Mouse (Mus musculus) hindbrain, postnatal 0 days (tissue): ENCODE measurements at regions not wholly inside any gene's neighbourhood (a gene's known extent, or its start where the extent isn't known, plus 50 kb on each side); places are given as distances from the start of the nearest gene placed in this dataset.

Source experiments
- ATAC-seq: fragments of 200-750 bp; cut with Nextera tagmentation; 2 replicates; pipeline ENCODE4 v1.8.0; 2017; ENCODE audit warnings: mild to moderate bottlenecking, moderate TSS enrichment, moderate library complexity
- DNase-seq: peaks from one replicate; pipeline ENCODE4 v3.0.0-alpha.2; 2015; ENCODE audit warnings: low spot score
- H3K27ac ChIP-seq: fragments of 300-500 bp; sonication (generic); 2 replicates; pipeline ENCODE4 v1.5.1; 2014; ENCODE audit warnings: mild to moderate bottlenecking
- H3K27me3 ChIP-seq: fragments of 300-500 bp; sonication (generic); 2 replicates; pipeline ENCODE4 v1.6.1; 2014; ENCODE audit warnings: low read length, mixed read lengths; ENCODE audit not compliant: insufficient read depth
- H3K36me3 ChIP-seq: fragments of 300-500 bp; sonication (generic); 2 replicates; pipeline ENCODE4 v1.6.1; 2014; ENCODE audit warnings: low read length, mixed read lengths; ENCODE audit not compliant: insufficient read depth
- H3K4me1 ChIP-seq: fragments of 300-500 bp; sonication (generic); 2 replicates; pipeline ENCODE4 v1.6.1; 2014; ENCODE audit warnings: antibody characterized with exemption, low read length, mixed read lengths; ENCODE audit not compliant: insufficient read depth
- H3K4me2 ChIP-seq: fragments of 300-500 bp; sonication (generic); 2 replicates; pipeline ENCODE4 v1.6.1; 2014; ENCODE audit warnings: low read depth, mild to moderate bottlenecking, low read length, moderate library complexity, mixed read lengths
- H3K4me3 ChIP-seq: fragments of 300-500 bp; sonication (generic); 2 replicates; pipeline ENCODE4 v1.5.1; 2014; ENCODE audit warnings: low read length
- H3K9ac ChIP-seq: fragments of 300-500 bp; sonication (generic); replicated peaks from 2 replicates; pipeline ENCODE4 v1.6.1; 2014; ENCODE audit warnings: mild to moderate bottlenecking, low read length, moderate library complexity, mixed read lengths
- H3K9me3 ChIP-seq: fragments of 300-500 bp; sonication (generic); 2 replicates; pipeline ENCODE4 v1.6.1; 2016; ENCODE audit warnings: low read length, mixed read lengths
- CTCF ChIP-seq: IDR thresholded peaks from 2 replicates; pipeline ENCODE4 v1.5.1; 2016; ENCODE audit warnings: antibody characterized with exemption, control low read depth, low read depth
- WGBS: fragments of 180-500 bp; shearing (Covaris S2); extraction: QIAGEN DNeasy Blood & Tissue Kit; methylation state at CpG from one replicate; pipeline ENCODE4 v1.1.7; 2014; 5-methylcytosine and 5-hydroxymethylcytosine counted together

DNA sequence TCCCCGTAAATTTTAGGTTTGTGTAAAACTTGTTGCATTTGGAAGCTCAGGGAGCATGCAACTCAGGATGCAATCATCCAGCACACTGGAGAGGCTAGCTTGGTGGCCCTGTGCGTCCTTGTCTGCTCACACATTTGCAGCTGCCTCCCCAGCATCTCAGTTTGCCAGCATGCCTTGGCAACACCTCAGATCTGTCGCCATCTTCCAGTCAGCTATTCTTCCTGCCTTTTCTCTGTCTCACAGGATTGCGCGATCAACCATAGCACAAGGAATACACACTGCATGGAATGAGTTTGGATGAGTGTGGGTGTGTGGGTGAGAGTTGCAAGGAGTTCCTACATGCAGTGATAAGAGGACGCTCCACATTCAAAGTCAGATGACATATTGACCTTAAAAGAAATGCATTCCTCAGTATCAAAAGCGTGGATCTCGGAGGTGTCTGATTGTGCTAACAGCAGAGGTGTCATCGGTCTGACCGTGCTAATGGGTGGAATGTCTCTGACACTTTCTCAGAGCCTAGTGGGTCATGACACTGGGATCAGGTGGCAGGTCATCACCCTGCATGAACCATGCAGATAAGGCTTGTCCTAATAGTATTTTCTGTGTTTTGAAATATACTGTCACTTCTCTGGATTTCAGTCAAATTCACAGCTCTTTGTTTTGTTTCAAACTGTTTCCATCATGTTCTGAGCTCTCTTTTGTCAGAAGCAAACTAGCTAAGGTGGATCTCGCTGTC, 360.6 kb upstream of the Arglu1 start:
- Histone ChIP-seq H3K9ac (no peak overlapping the region), H3K9me3 (no peaks in the 10 kb centered on the region), H3K4me3 (no peak overlapping the region), H3K4me1 (no peaks in the 10 kb centered on the region), H3K27me3 (no peaks in the 10 kb centered on the region), H3K36me3 (no peaks in the 10 kb centered on the region), H3K4me2 (no peak overlapping the region), H3K27ac (no peak overlapping the region)
- ATAC-seq (0 out of 2 replicates have a peak, but pooled peaks have one; percentile 41), DNase-seq (peak; percentile 15)
- no peak for TF ChIP-seq CTCF
- WGBS: 72% methylated on average over 11 of the region's 11 CpGs

DNA sequence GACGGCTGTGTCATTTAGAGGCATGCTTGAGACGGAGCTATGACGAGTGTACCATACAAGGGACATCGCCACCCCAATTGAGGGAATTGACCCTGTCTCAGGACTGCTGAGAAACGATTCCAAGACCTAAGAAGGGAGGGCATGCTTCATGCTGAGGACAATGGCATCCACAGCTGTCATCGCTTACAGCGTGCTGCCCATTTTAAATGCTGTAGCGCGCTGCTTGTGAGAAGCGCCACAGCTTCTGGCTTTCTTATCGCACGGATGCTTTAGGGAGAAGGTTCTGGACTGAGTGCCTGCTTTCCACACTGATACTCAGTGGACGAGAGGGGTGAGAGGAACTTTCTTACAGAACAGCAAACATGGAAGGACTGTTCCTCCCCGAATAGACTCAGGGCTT, 357.8 kb upstream of the Arglu1 start:
- Histone ChIP-seq H3K4me3 (no peak overlapping the region), H3K36me3 (no peaks in the 10 kb centered on the region), H3K9me3 (no peaks in the 10 kb centered on the region), H3K4me1 (no peaks in the 10 kb centered on the region), H3K9ac (no peak overlapping the region), H3K27me3 (no peaks in the 10 kb centered on the region), H3K27ac (no peak overlapping the region), H3K4me2 (no peak overlapping the region)
- 55% methylated on average over 14 of the region's 14 CpGs for WGBS
- TF ChIP-seq CTCF: no peak
- DNase-seq (peak; percentile 30), ATAC-seq (no peak)

DNA sequence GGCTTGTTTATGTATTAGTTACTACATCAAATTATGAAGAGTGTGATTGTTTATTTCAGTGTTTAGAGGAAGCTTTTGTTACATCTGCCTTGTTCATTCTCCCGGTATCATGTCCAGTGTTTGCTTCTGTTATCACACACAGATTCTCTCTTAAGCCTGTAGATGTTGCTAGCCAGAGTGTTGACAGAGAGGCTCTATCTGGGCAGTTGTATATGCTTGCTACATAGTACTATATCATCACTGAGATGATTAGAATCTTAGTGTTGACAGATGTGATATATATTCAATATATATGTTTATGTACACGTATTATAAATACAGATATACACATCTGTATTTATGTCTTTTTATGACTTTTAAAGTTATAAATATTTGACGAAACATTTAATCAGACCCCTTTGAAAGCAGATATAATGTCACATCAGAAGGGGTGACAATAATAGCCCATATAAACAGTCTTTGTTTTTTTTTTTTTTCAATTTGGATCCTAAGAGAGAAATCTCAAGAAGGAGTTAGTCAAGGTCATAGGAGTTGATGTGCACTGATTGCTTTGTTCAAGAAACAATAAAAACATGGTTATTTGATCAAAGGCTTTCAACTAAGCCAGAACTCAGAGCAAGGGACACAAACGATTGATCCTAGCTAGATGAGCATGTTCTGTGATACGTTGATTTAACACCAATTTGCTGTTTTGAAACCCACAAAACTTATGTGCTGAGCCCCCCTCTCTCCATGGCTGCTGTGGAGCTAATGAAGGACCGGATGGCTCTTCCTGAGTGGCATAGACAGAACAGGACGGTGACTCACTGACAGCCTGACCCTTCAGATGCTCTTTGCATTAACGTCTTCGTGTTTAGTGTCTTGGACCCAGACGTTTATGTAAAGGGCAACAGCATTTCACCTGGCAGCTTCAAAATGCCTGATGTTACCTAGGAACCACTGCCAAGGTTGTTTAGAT, 352.8 kb upstream of the Arglu1 start:
- no peak for DNase-seq
- Histone ChIP-seq H3K4me2 (no peak overlapping the region), H3K36me3 (no peaks in the 10 kb centered on the region), H3K4me3 (no peak overlapping the region), H3K9ac (no peak overlapping the region), H3K9me3 (no peaks in the 10 kb centered on the region), H3K4me1 (no peaks in the 10 kb centered on the region), H3K27ac (no peak overlapping the region), H3K27me3 (no peaks in the 10 kb centered on the region)
- TF ChIP-seq CTCF: no peak
- ATAC-seq: no peak
- WGBS: 87% methylated on average over 10 of the region's 10 CpGs

DNA sequence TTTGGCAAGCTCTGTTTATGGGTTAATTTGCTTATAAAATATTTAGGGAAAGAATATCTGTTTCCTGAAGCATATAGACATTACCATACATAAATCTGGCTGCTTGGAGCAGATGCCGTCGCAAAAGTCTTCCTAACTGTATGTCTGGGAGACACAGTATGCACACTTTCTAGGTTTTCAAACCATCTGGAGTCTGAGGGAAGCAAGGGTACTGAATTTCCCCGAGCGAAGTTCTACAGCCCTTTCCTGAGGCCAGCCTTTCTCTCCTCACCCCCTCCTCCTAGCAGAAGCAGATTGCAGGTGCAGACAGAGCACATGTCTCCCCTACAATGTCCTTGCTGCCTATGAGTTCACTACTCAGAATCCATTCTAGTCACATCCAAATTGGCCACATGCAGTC, 338.8 kb upstream of the Arglu1 start:
- ATAC-seq (no peak), DNase-seq (no peak)
- no peaks in the 10 kb centered on the region for H3K27me3 ChIP-seq
- H3K9ac ChIP-seq: no peak overlapping the region
- TF ChIP-seq CTCF: no peak
- H3K36me3 ChIP-seq: no peaks in the 10 kb centered on the region
- H3K9me3 ChIP-seq: no peaks in the 10 kb centered on the region
- H3K4me3 ChIP-seq: no peak overlapping the region
- no peak overlapping the region for H3K27ac ChIP-seq
- no peaks in the 10 kb centered on the region for H3K4me1 ChIP-seq
- no peak overlapping the region for H3K4me2 ChIP-seq
- 79% methylated on average over 4 of the region's 4 CpGs for WGBS

DNA sequence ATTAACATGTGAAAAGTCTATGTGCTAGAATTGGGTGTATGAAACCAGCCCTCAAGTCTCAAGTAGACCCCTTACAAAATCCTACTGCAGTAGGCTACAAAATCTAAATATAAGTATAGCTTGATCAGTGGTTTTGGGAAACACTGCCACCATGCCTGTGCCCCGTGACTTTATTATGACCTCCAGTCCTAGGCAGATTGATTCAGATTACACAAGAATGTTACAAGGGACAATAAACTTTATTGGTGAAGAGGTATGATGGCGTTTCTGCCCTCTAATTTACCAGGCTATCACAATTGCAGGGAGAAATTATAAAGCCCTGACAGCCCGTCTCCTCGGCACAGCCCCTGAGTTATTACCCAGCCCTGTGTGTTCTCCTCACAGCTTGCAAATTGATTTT, 337.4 kb upstream of the Arglu1 start:
- no peak overlapping the region for H3K4me2 ChIP-seq
- H3K9ac ChIP-seq: no peak overlapping the region
- H3K4me1 ChIP-seq: no peaks in the 10 kb centered on the region
- ATAC-seq (no peak), DNase-seq (no peak)
- WGBS: 75% methylated on average over 4 of the region's 4 CpGs
- no peak overlapping the region for H3K4me3 ChIP-seq
- H3K27ac ChIP-seq: no peak overlapping the region
- no peaks in the 10 kb centered on the region for H3K9me3 ChIP-seq
- no peak for TF ChIP-seq CTCF
- no peaks in the 10 kb centered on the region for H3K36me3 ChIP-seq
- no peaks in the 10 kb centered on the region for H3K27me3 ChIP-seq

- no peak for ATAC-seq
- no peak for TF ChIP-seq CTCF
- 85% methylated on average over 3 of the region's 3 CpGs for WGBS
Measured at GRCm38 (mm10) chr8:9025872-9026271, 335.6 kb upstream of the Arglu1 start.

DNA sequence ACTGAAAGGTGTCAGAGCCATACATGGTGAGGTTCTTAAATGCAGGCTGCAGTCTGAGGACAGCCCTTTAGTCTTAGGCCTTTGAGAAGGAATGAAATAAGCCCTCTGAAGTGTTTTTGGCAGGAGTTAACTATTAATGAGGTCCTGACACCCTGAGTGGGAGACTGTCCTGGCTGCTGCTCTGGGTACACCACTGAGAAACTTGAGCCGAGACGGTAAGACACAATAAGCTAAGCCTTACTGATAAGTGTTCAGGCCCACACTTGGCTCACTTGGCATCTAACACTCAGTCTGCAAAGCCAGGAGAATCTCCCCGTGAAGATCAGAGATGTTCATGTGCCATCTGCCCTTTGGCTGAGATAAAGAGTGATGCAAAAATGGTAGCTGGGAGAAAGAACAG, 335.1 kb upstream of the Arglu1 start:
- ATAC-seq (no peak), DNase-seq (no peak)
- Histone ChIP-seq H3K27me3 (no peaks in the 10 kb centered on the region), H3K9ac (no peak overlapping the region), H3K9me3 (no peaks in the 10 kb centered on the region), H3K4me1 (no peaks in the 10 kb centered on the region), H3K4me3 (no peak overlapping the region), H3K4me2 (no peak overlapping the region), H3K36me3 (no peaks in the 10 kb centered on the region), H3K27ac (no peak overlapping the region)
- no peak for TF ChIP-seq CTCF
- WGBS: 58% methylated on average over 3 of the region's 3 CpGs

More at GRCm38 (mm10) chr8:9025872-9026271, 335.6 kb upstream of the Arglu1 start:
- Histone ChIP-seq H3K36me3 (no peaks in the 10 kb centered on the region), H3K27me3 (no peaks in the 10 kb centered on the region), H3K9ac (no peak overlapping the region), H3K4me2 (no peak overlapping the region), H3K4me1 (no peaks in the 10 kb centered on the region), H3K9me3 (no peaks in the 10 kb centered on the region), H3K27ac (no peak overlapping the region), H3K4me3 (no peak overlapping the region)
- DNase-seq: no peak
